Mouse (Mus musculus) liver, adult 2 months (tissue): ENCODE data around the gene Gpatch1. TPM values are rescaled to one million over a fixed set of nuclear protein-coding genes. Genes with fewer than 3 reads are reported as not detected.
"Not testable (repeated sequence)": the region's sequence is repeated elsewhere in the genome, so short reads cannot be mapped to it uniquely, and the experiment has no call there.

ENCODE experiments used
- DNase-seq: peaks from one replicate; pipeline ENCODE4 v3.0.0-alpha.2; 2011; ENCODE audit warnings: low read depth, low spot score; ENCODE audit errors: extremely low read depth
- H3K27ac ChIP-seq: fragments of 200-500 bp; replicated peaks from 2 replicates; pipeline ENCODE4 v1.5.1; 2012; ENCODE audit warnings: low read depth, mild to moderate bottlenecking, control low read depth, inconsistent platforms, low read length; ENCODE audit not compliant: insufficient read depth
- H3K27me3 ChIP-seq: fragments of 200-500 bp; 2 replicates; pipeline ENCODE4 v1.6.1; 2012; ENCODE audit warnings: mild to moderate bottlenecking, moderate library complexity, low read length, inconsistent platforms; ENCODE audit not compliant: control insufficient read depth, insufficient read depth
- H3K36me3 ChIP-seq: fragments of 200-500 bp; 2 replicates; pipeline ENCODE4 v1.6.1; 2012; ENCODE audit warnings: low read length, inconsistent platforms; ENCODE audit not compliant: control insufficient read depth, insufficient read depth
- H3K4me1 ChIP-seq: fragments of 200-500 bp; 2 replicates; pipeline ENCODE4 v1.6.1; 2011; ENCODE audit warnings: low read length; ENCODE audit not compliant: control insufficient read depth, insufficient read depth
- H3K4me3 ChIP-seq: fragments of 200-500 bp; 2 replicates; pipeline ENCODE4 v1.5.1; 2011; ENCODE audit warnings: low read depth, mild to moderate bottlenecking, control low read depth, low read length, moderate library complexity; ENCODE audit not compliant: insufficient read depth
- H3K79me2 ChIP-seq: fragments of 200-500 bp; 2 replicates; pipeline ENCODE4 v1.6.1; 2012; ENCODE audit warnings: inconsistent platforms, mild to moderate bottlenecking, low read length, moderate library complexity; ENCODE audit not compliant: control insufficient read depth, insufficient read depth
- H3K9ac ChIP-seq: fragments of 200-500 bp; 2 replicates; pipeline ENCODE4 v1.6.1; 2012; ENCODE audit warnings: low read depth, mild to moderate bottlenecking, control low read depth, inconsistent platforms, low read length
- CTCF ChIP-seq: fragments of 200-500 bp; IDR thresholded peaks from 2 replicates; pipeline ENCODE4 v1.5.1; 2011; ENCODE audit warnings: low read depth, low read length, control low read depth
- POLR2A ChIP-seq: fragments of 200-500 bp; IDR thresholded peaks from 2 replicates; pipeline ENCODE4 v1.6.1; 2011; ENCODE audit warnings: low read length, control low read depth; ENCODE audit not compliant: insufficient read depth; ENCODE audit errors: extremely low read depth
- WGBS: fragments of 180-500 bp; shearing (Covaris S2); methylation state at CpG from one replicate; pipeline ENCODE4 v1.1.7; 2018; 5-methylcytosine and 5-hydroxymethylcytosine counted together
- polyA plus RNA-seq: library from polyadenylated mRNA; depleted of rRNA; stranded (reverse); fragments of >200 nt; gene quantifications from 2 replicates; pipeline ENCODE4 v1.2.3, GENCODE M21; 2012
- total RNA-seq: library from RNA; depleted of rRNA; stranded (reverse); fragments of >200 nt; gene quantifications from 2 replicates; pipeline ENCODE4 v1.2.3, GENCODE M21; 2014

The Gpatch1 gene
- total and polyA plus RNA-seq, 2 experiments: 2.5 to 4.1 TPM

GRCm38 (mm10) chr7:35322161-35322560 lies 3.9 kb upstream of the Gpatch1 start:
- peaks cover 8% of the 10 kb centered on the region; the same call in 1 of the 2 replicates for H3K79me2 ChIP-seq
- no peaks in the 10 kb centered on the region for H3K27me3 ChIP-seq
- peaks cover 6% of the 10 kb centered on the region for H3K4me1 ChIP-seq
- TF ChIP-seq CTCF: no peak
- no peak for TF ChIP-seq POLR2A
- WGBS: 78% methylated on average over 3 of the region's 3 CpGs
- no peak overlapping the region for H3K27ac ChIP-seq
- H3K4me3 ChIP-seq: no peak overlapping the region
- H3K9ac ChIP-seq: no peak overlapping the region
- H3K36me3 ChIP-seq: no peaks in the 10 kb centered on the region
- no peak for DNase-seq

- WGBS: 52% methylated on average over 4 of the region's 4 CpGs
- Histone ChIP-seq H3K27ac (no peak overlapping the region), H3K4me1 (peaks cover 8% of the 10 kb centered on the region), H3K79me2 (peaks cover 10% of the 10 kb centered on the region; the same call in 1 of the 2 replicates), H3K9ac (no peak overlapping the region), H3K36me3 (no peaks in the 10 kb centered on the region), H3K4me3 (no peak overlapping the region), H3K27me3 (no peaks in the 10 kb centered on the region)
- peak; percentile 59 for DNase-seq
- TF ChIP-seq POLR2A (no peak), CTCF (no peak)
These were observed 1.5 kb upstream of the Gpatch1 start for GRCm38 (mm10) chr7:35319755-35320154.

- not testable (repeated sequence) for H3K4me3 ChIP-seq, DNase-seq, H3K27me3 ChIP-seq, H3K27ac ChIP-seq, H3K36me3 ChIP-seq, H3K4me1 ChIP-seq, H3K9ac ChIP-seq
- peaks cover 10% of the 10 kb centered on the region; the same call in 1 of the 2 replicates for H3K79me2 ChIP-seq
- 66% methylated on average over 3 of the region's 3 CpGs for WGBS
These were observed 981 bp upstream of the Gpatch1 start for GRCm38 (mm10) chr7:35319221-35319620.

- H3K27ac ChIP-seq: no peak overlapping the region
- H3K4me1 ChIP-seq: peaks cover 8% of the 10 kb centered on the region
- no peak overlapping the region for H3K4me3 ChIP-seq
- peaks cover 8% of the 10 kb centered on the region; the same call in 1 of the 2 replicates for H3K36me3 ChIP-seq
- H3K27me3 ChIP-seq: no peaks in the 10 kb centered on the region
- no peak for TF ChIP-seq CTCF
- no peak for TF ChIP-seq POLR2A
- no peak overlapping the region for H3K9ac ChIP-seq
- DNase-seq: no peak
- peaks cover 10% of the 10 kb centered on the region; the same call in 1 of the 2 replicates for H3K79me2 ChIP-seq
These were observed 4.1 kb downstream of the Gpatch1 start for GRCm38 (mm10) chr7:35314156-35314555.

GRCm38 (mm10) chr7:35311214-35311613 lies 7.0 kb downstream of the Gpatch1 start:
- Histone ChIP-seq H3K9ac (no peak overlapping the region), H3K79me2 (no peaks in the 10 kb centered on the region; the same call in 1 of the 2 replicates), H3K4me1 (no peaks in the 10 kb centered on the region), H3K27me3 (no peaks in the 10 kb centered on the region), H3K27ac (no peak overlapping the region), H3K4me3 (no peak overlapping the region), H3K36me3 (peaks cover 22% of the 10 kb centered on the region)
- DNase-seq: no peak
- 67% methylated on average over 3 of the region's 3 CpGs for WGBS
- TF ChIP-seq CTCF (no peak), POLR2A (no peak)

- Histone ChIP-seq H3K27me3 (no peaks in the 10 kb centered on the region), H3K36me3 (peaks cover 11% of the 10 kb centered on the region; the same call in 1 of the 2 replicates), H3K79me2 (no peaks in the 10 kb centered on the region), H3K4me3 (no peak overlapping the region), H3K9ac (no peak overlapping the region), H3K4me1 (peaks cover 15% of the 10 kb centered on the region), H3K27ac (peak overlapping the region; percentile 42; the same call in 1 of the 2 replicates)
- peak; percentile 95 for DNase-seq
- no peak for TF ChIP-seq CTCF
- no peak for TF ChIP-seq POLR2A
These were observed 17.4 kb downstream of the Gpatch1 start for GRCm38 (mm10) chr7:35300792-35301191.
